Mouse (Mus musculus) liver, embryonic 14.5 days (tissue): ENCODE measurements around the gene Mex3d. TPM values are rescaled to one million over a fixed set of nuclear protein-coding genes. Genes with fewer than 3 reads are reported as not detected.

Source experiments
- ATAC-seq: fragments of 200-750 bp; cut with Nextera tagmentation; 2 replicates; pipeline ENCODE4 v1.8.0; 2017; ENCODE audit warnings: moderate number of reproducible peaks, mild to moderate bottlenecking, moderate library complexity; ENCODE audit not compliant: insufficient read depth
- DNase-seq, 3 experiments: peaks; one replicate each; pipeline ENCODE4 v3.0.0-alpha.2; 2012 to 2013; ENCODE audit warnings: low read depth in 3 of 3, low spot score in 3 of 3
- H3K27ac ChIP-seq: fragments of 300-500 bp; sonication (generic); 2 replicates; pipeline ENCODE4 v1.5.1; 2014; ENCODE audit warnings: moderate library complexity, mild to moderate bottlenecking, control low read depth, inconsistent platforms
- H3K27me3 ChIP-seq: fragments of 300-500 bp; sonication (generic); 2 replicates; pipeline ENCODE4 v1.6.1; 2014; ENCODE audit warnings: mild to moderate bottlenecking, low read length, moderate library complexity; ENCODE audit not compliant: control insufficient read depth, insufficient read depth
- H3K36me3 ChIP-seq: fragments of 300-500 bp; sonication (generic); replicated peaks from 2 replicates; pipeline ENCODE4 v1.6.1; 2014; ENCODE audit warnings: low read depth; ENCODE audit not compliant: control insufficient read depth, insufficient read depth
- H3K4me1 ChIP-seq, 2 experiments: fragments of 200-500 bp in 1 of 2; fragments of 300-500 bp in 1 of 2; sonication (generic) in 1 of 2; replicated peaks; 2 replicates each; pipeline ENCODE4 v1.6.1; 2012 to 2014; ENCODE audit warnings: antibody characterized with exemption in 1 of 2, inconsistent platforms in 1 of 2, low read length in 1 of 2; ENCODE audit not compliant: control insufficient read depth in 2 of 2, insufficient read depth in 2 of 2
- H3K4me2 ChIP-seq: fragments of 300-500 bp; sonication (generic); 2 replicates; pipeline ENCODE4 v1.6.1; 2014; ENCODE audit warnings: low read depth, mild to moderate bottlenecking, control low read depth, moderate library complexity
- H3K4me3 ChIP-seq, 2 experiments: fragments of 200-500 bp in 1 of 2; fragments of 300-500 bp in 1 of 2; sonication (generic) in 1 of 2; 2 replicates each; pipeline ENCODE4 v1.5.1; 2012 to 2014; ENCODE audit warnings: low read depth in 2 of 2, low read length in 2 of 2, mild to moderate bottlenecking in 2 of 2, control low read depth in 1 of 2, inconsistent platforms in 1 of 2, moderate library complexity in 1 of 2; ENCODE audit not compliant: insufficient read depth in 1 of 2
- H3K9ac ChIP-seq: fragments of 300-500 bp; sonication (generic); replicated peaks from 2 replicates; pipeline ENCODE4 v1.6.1; 2014; ENCODE audit warnings: mild to moderate bottlenecking, control low read depth, moderate library complexity
- H3K9me3 ChIP-seq: fragments of 300-500 bp; sonication (generic); 2 replicates; pipeline ENCODE4 v1.6.1; 2016; ENCODE audit warnings: low read length, mixed read lengths; ENCODE audit not compliant: control insufficient read depth
- CTCF ChIP-seq: IDR thresholded peaks from 2 replicates; pipeline ENCODE4 v1.5.1; 2016; ENCODE audit warnings: antibody characterized with exemption, low read depth, control low read depth
- EP300 ChIP-seq: IDR thresholded peaks from 2 replicates; pipeline ENCODE4 v1.6.1; 2016; ENCODE audit warnings: antibody characterized with exemption, low read depth
- WGBS: fragments of 180-500 bp; shearing (Covaris S2); extraction: QIAGEN DNeasy Blood & Tissue Kit; methylation state at CpG from one replicate; pipeline ENCODE4 v1.1.7; 2014; ENCODE audit not compliant: insufficient replicate concordance; 5-methylcytosine and 5-hydroxymethylcytosine counted together
- polyA plus RNA-seq, 2 experiments: library from polyadenylated mRNA; depleted of rRNA in 1 of 2; stranded (reverse) in 1 of 2; unstranded in 1 of 2; fragments of >200 nt; fragmentation: Nextera tagmentation in 1 of 2; extraction: Ambion mirVana in 1 of 2; gene quantifications; 2 replicates each; pipeline versions ENCODE4 v1.2.1 to v1.2.3; 2012 to 2014

The Mex3d gene
- polyA plus RNA-seq, 2 experiments = 0.55 to 3.3 TPM

- DNase-seq = peak; percentile 59 to 73 (median 64)
- WGBS = under 1% methylated on average over 33 of the region's 33 CpGs
- peak overlapping the region; percentile 54 for H3K9ac ChIP-seq
- no peaks in the 10 kb centered on the region for H3K9me3 ChIP-seq
- peak; percentile 12; the same call in 1 of the 2 replicates for ATAC-seq
- no peak for TF ChIP-seq CTCF
- TF ChIP-seq EP300 = no peak
- H3K4me2 ChIP-seq = peak overlapping the region; percentile 90
- H3K27me3 ChIP-seq = peaks cover 34% of the 10 kb centered on the region
- H3K36me3 ChIP-seq = no peaks in the 10 kb centered on the region
- H3K4me1 ChIP-seq = peaks cover 39 to 44% of the 10 kb centered on the region in 2 experiments
- H3K27ac ChIP-seq = peak overlapping the region; percentile 99
- H3K4me3 ChIP-seq = peak overlapping the region; percentile 42 to 49
These were observed 44.6 kb downstream of the Mex3d start for GRCm38 (mm10) chr10:80342749-80343424.

GRCm38 (mm10) chr10:80342305-80342748 is 45.1 kb downstream of the Mex3d start:
- peaks cover 29% of the 10 kb centered on the region for H3K27me3 ChIP-seq
- H3K36me3 ChIP-seq = no peaks in the 10 kb centered on the region
- no peak overlapping the region for H3K27ac ChIP-seq
- no peak for DNase-seq
- 5% methylated on average over 26 of the region's 26 CpGs for WGBS
- no peaks in the 10 kb centered on the region for H3K9me3 ChIP-seq
- no peak for ATAC-seq
- H3K4me3 ChIP-seq = peak overlapping the region; percentile 30 to 49; a peak in 3 of 4 replicates
- TF ChIP-seq CTCF (0 out of 2 replicates have a peak, but pooled peaks have one; percentile 13), EP300 (no peak)
- H3K4me2 ChIP-seq = peak overlapping the region; percentile 90
- H3K4me1 ChIP-seq = peaks cover 39 to 42% of the 10 kb centered on the region in 2 experiments
- peak overlapping the region; percentile 33 for H3K9ac ChIP-seq

GRCm38 (mm10) chr10:80341491-80342304 is 45.8 kb downstream of the Mex3d start:
- Histone ChIP-seq H3K27me3 (peaks cover 26% of the 10 kb centered on the region), H3K4me1 (peaks cover 39 to 42% of the 10 kb centered on the region in 2 experiments), H3K4me3 (peak overlapping the region in 1 of 2 experiments; percentile 49; a peak in 2 of 4 replicates), H3K4me2 (peak overlapping the region; percentile 90), H3K9me3 (no peaks in the 10 kb centered on the region), H3K27ac (no peak overlapping the region), H3K9ac (no peak overlapping the region), H3K36me3 (no peaks in the 10 kb centered on the region)
- DNase-seq = no peak
- WGBS = 6% methylated on average over 47 of the region's 47 CpGs
- ATAC-seq = no peak
- TF ChIP-seq CTCF = no peak

- ATAC-seq (no peak), DNase-seq (no peak)
- Histone ChIP-seq H3K27me3 (peaks cover 26% of the 10 kb centered on the region), H3K4me2 (no peak overlapping the region; the same call in none of the 2 replicates), H3K4me1 (peaks cover 39 to 42% of the 10 kb centered on the region in 2 experiments), H3K27ac (no peak overlapping the region), H3K4me3 (no peak overlapping the region), H3K36me3 (peaks cover 5% of the 10 kb centered on the region), H3K9me3 (no peaks in the 10 kb centered on the region), H3K9ac (no peak overlapping the region)
- TF ChIP-seq CTCF (no peak), EP300 (no peak)
- 35% methylated on average over 21 of the region's 21 CpGs for WGBS
These were observed 46.4 kb downstream of the Mex3d start for GRCm38 (mm10) chr10:80341026-80341425.
